Mouse (Mus musculus) neural tube, embryonic 15.5 days (tissue): ENCODE measurements at regions not wholly inside any gene's neighbourhood (a gene's known extent, or its start where the extent isn't known, plus 50 kb on each side); places are given as distances from the start of the nearest gene placed in this dataset.

Experiments
- ATAC-seq: fragments of 200-750 bp; cut with Nextera tagmentation; 2 replicates; pipeline ENCODE4 v1.8.0; 2017; ENCODE audit warnings: mild to moderate bottlenecking, moderate TSS enrichment, moderate library complexity; ENCODE audit not compliant: low FRiP score
- H3K27ac ChIP-seq: fragments of 300-500 bp; sonication (generic); replicated peaks from 2 replicates; pipeline ENCODE4 v1.5.1; 2015; ENCODE audit warnings: mild to moderate bottlenecking, inconsistent platforms
- H3K27me3 ChIP-seq: fragments of 300-500 bp; sonication (generic); replicated peaks from 2 replicates; pipeline ENCODE4 v1.6.1; 2015; ENCODE audit warnings: inconsistent platforms
- H3K36me3 ChIP-seq: fragments of 300-500 bp; sonication (generic); 2 replicates; pipeline ENCODE4 v1.6.1; 2015; ENCODE audit warnings: inconsistent platforms
- H3K4me1 ChIP-seq: fragments of 300-500 bp; sonication (generic); 2 replicates; pipeline ENCODE4 v1.6.1; 2015; ENCODE audit warnings: inconsistent platforms
- H3K4me2 ChIP-seq: fragments of 300-500 bp; sonication (generic); 2 replicates; pipeline ENCODE4 v1.6.1; 2015; ENCODE audit warnings: inconsistent platforms, mild to moderate bottlenecking, moderate library complexity
- H3K4me3 ChIP-seq: fragments of 300-500 bp; sonication (generic); replicated peaks from 2 replicates; pipeline ENCODE4 v1.5.1; 2015; ENCODE audit warnings: mild to moderate bottlenecking, inconsistent platforms
- H3K9ac ChIP-seq: fragments of 300-500 bp; sonication (generic); replicated peaks from 2 replicates; pipeline ENCODE4 v1.6.1; 2015; ENCODE audit warnings: mild to moderate bottlenecking, inconsistent platforms
- H3K9me3 ChIP-seq: fragments of 300-500 bp; sonication (generic); replicated peaks from 2 replicates; pipeline ENCODE4 v1.6.1; 2016; ENCODE audit warnings: inconsistent platforms
- WGBS: fragments of 180-500 bp; shearing (Covaris S2); methylation state at CpG from one replicate; pipeline ENCODE4 v1.1.7; 2015; ENCODE audit warnings: mixed read lengths; 5-methylcytosine and 5-hydroxymethylcytosine counted together

GRCm38 (mm10) chr12:110022631-110023030 lies 256.2 kb upstream of the Dio3 start:
- WGBS: 56% methylated on average over 6 of the region's 6 CpGs
- Histone ChIP-seq H3K27me3 (0 out of 2 replicates have a peak, but pooled peaks cover 3% of the 10 kb centered on the region), H3K9ac (no peak overlapping the region), H3K4me1 (peaks cover 20% of the 10 kb centered on the region), H3K4me2 (no peak overlapping the region), H3K36me3 (no peaks in the 10 kb centered on the region), H3K9me3 (no peaks in the 10 kb centered on the region), H3K4me3 (no peak overlapping the region), H3K27ac (no peak overlapping the region)
- ATAC-seq: no peak

GRCm38 (mm10) chr12:110023192-110024101 lies 255.4 kb upstream of the Dio3 start:
- 76% methylated on average over 11 of the region's 11 CpGs for WGBS
- 0 out of 2 replicates have a peak, but pooled peaks cover 3% of the 10 kb centered on the region for H3K27me3 ChIP-seq
- no peak overlapping the region for H3K27ac ChIP-seq
- H3K36me3 ChIP-seq: no peaks in the 10 kb centered on the region
- H3K4me2 ChIP-seq: no peak overlapping the region
- peaks cover 20% of the 10 kb centered on the region for H3K4me1 ChIP-seq
- no peak overlapping the region for H3K4me3 ChIP-seq
- no peak overlapping the region for H3K9ac ChIP-seq
- ATAC-seq: no peak
- no peaks in the 10 kb centered on the region for H3K9me3 ChIP-seq

GRCm38 (mm10) chr12:110024295-110024694 lies 254.6 kb upstream of the Dio3 start:
- no peak overlapping the region for H3K27ac ChIP-seq
- ATAC-seq: no peak
- no peak overlapping the region for H3K4me2 ChIP-seq
- no peak overlapping the region for H3K9ac ChIP-seq
- H3K27me3 ChIP-seq: peaks cover 9% of the 10 kb centered on the region
- H3K9me3 ChIP-seq: no peaks in the 10 kb centered on the region
- H3K4me1 ChIP-seq: peaks cover 20% of the 10 kb centered on the region
- 75% methylated on average over 9 of the region's 9 CpGs for WGBS
- no peaks in the 10 kb centered on the region for H3K36me3 ChIP-seq
- H3K4me3 ChIP-seq: no peak overlapping the region

- Histone ChIP-seq H3K9ac (no peak overlapping the region), H3K36me3 (no peaks in the 10 kb centered on the region), H3K4me2 (no peak overlapping the region), H3K9me3 (no peaks in the 10 kb centered on the region), H3K27ac (no peak overlapping the region), H3K4me3 (no peak overlapping the region), H3K4me1 (peaks cover 20% of the 10 kb centered on the region), H3K27me3 (peaks cover 11% of the 10 kb centered on the region)
- WGBS: 89% methylated on average over 7 of the region's 7 CpGs
- ATAC-seq: no peak
Measured at GRCm38 (mm10) chr12:110025171-110025570, 253.7 kb upstream of the Dio3 start.

GRCm38 (mm10) chr12:110026033-110026750 lies 252.7 kb upstream of the Dio3 start:
- Histone ChIP-seq H3K27me3 (peaks cover 11% of the 10 kb centered on the region), H3K4me2 (no peak overlapping the region), H3K4me1 (peaks cover 13% of the 10 kb centered on the region), H3K9me3 (no peaks in the 10 kb centered on the region), H3K9ac (no peak overlapping the region), H3K4me3 (no peak overlapping the region), H3K27ac (no peak overlapping the region), H3K36me3 (no peaks in the 10 kb centered on the region)
- 29% methylated on average over 11 of the region's 11 CpGs for WGBS
- 0 out of 2 replicates have a peak, but pooled peaks have one; percentile 38 for ATAC-seq

- no peak overlapping the region for H3K27ac ChIP-seq
- no peak overlapping the region for H3K4me3 ChIP-seq
- peaks cover 12% of the 10 kb centered on the region for H3K4me1 ChIP-seq
- no peak overlapping the region for H3K4me2 ChIP-seq
- 70% methylated on average over 6 of the region's 6 CpGs for WGBS
- no peak for ATAC-seq
- H3K9me3 ChIP-seq: no peaks in the 10 kb centered on the region
- no peak overlapping the region for H3K9ac ChIP-seq
- H3K27me3 ChIP-seq: peaks cover 11% of the 10 kb centered on the region
- no peaks in the 10 kb centered on the region for H3K36me3 ChIP-seq
Measured at GRCm38 (mm10) chr12:110027345-110027744, 251.5 kb upstream of the Dio3 start.

- H3K27ac ChIP-seq: no peak overlapping the region
- peaks cover 12% of the 10 kb centered on the region for H3K4me1 ChIP-seq
- H3K27me3 ChIP-seq: peaks cover 11% of the 10 kb centered on the region
- no peak overlapping the region for H3K9ac ChIP-seq
- WGBS: 52% methylated on average over 12 of the region's 12 CpGs
- no peaks in the 10 kb centered on the region for H3K9me3 ChIP-seq
- no peak overlapping the region for H3K4me3 ChIP-seq
- no peaks in the 10 kb centered on the region for H3K36me3 ChIP-seq
- no peak overlapping the region for H3K4me2 ChIP-seq
- no peak for ATAC-seq
Measured at GRCm38 (mm10) chr12:110027976-110028375, 250.9 kb upstream of the Dio3 start.

GRCm38 (mm10) chr12:110028646-110029045 lies 250.2 kb upstream of the Dio3 start:
- no peak overlapping the region for H3K4me2 ChIP-seq
- 82% methylated on average over 9 of the region's 9 CpGs for WGBS

GRCm38 (mm10) chr12:110031326-110031725 lies 247.5 kb upstream of the Dio3 start:
- Histone ChIP-seq H3K4me2 (no peak overlapping the region), H3K27ac (no peak overlapping the region), H3K4me1 (peaks cover 6% of the 10 kb centered on the region), H3K4me3 (no peak overlapping the region), H3K27me3 (peaks cover 9% of the 10 kb centered on the region), H3K36me3 (no peaks in the 10 kb centered on the region), H3K9me3 (no peaks in the 10 kb centered on the region), H3K9ac (no peak overlapping the region)
- WGBS: 55% methylated on average over 6 of the region's 6 CpGs
- ATAC-seq: no peak

More at GRCm38 (mm10) chr12:110028646-110029045, 250.2 kb upstream of the Dio3 start:
- Histone ChIP-seq H3K4me1 (peaks cover 12% of the 10 kb centered on the region), H3K4me3 (no peak overlapping the region), H3K27me3 (peaks cover 11% of the 10 kb centered on the region), H3K9me3 (no peaks in the 10 kb centered on the region), H3K36me3 (no peaks in the 10 kb centered on the region), H3K9ac (no peak overlapping the region), H3K27ac (no peak overlapping the region)
- ATAC-seq: no peak

- H3K9me3 ChIP-seq: no peaks in the 10 kb centered on the region
- WGBS: 84% methylated on average over 8 of the region's 8 CpGs
- H3K27ac ChIP-seq: no peak overlapping the region
- no peaks in the 10 kb centered on the region for H3K27me3 ChIP-seq
- no peak overlapping the region for H3K9ac ChIP-seq
- H3K4me3 ChIP-seq: no peak overlapping the region
- no peaks in the 10 kb centered on the region for H3K36me3 ChIP-seq
- no peak for ATAC-seq
- H3K4me1 ChIP-seq: no peaks in the 10 kb centered on the region
- H3K4me2 ChIP-seq: no peak overlapping the region
Measured at GRCm38 (mm10) chr12:110035171-110035570, 243.7 kb upstream of the Dio3 start.

GRCm38 (mm10) chr12:110040682-110041081 lies 238.2 kb upstream of the Dio3 start:
- Histone ChIP-seq H3K27me3 (no peaks in the 10 kb centered on the region), H3K27ac (no peak overlapping the region), H3K36me3 (no peaks in the 10 kb centered on the region), H3K4me3 (no peak overlapping the region), H3K9ac (no peak overlapping the region), H3K9me3 (no peaks in the 10 kb centered on the region), H3K4me2 (no peak overlapping the region), H3K4me1 (no peaks in the 10 kb centered on the region)
- 66% methylated on average over 15 of the region's 15 CpGs for WGBS
- no peak for ATAC-seq

GRCm38 (mm10) chr12:110041782-110042181 lies 237.1 kb upstream of the Dio3 start:
- Histone ChIP-seq H3K27ac (no peak overlapping the region), H3K9me3 (no peaks in the 10 kb centered on the region), H3K9ac (no peak overlapping the region), H3K4me2 (no peak overlapping the region), H3K4me1 (peaks cover 4% of the 10 kb centered on the region; the same call in 1 of the 2 replicates), H3K27me3 (no peaks in the 10 kb centered on the region), H3K4me3 (no peak overlapping the region), H3K36me3 (no peaks in the 10 kb centered on the region)
- ATAC-seq: no peak
- WGBS: 76% methylated on average over 3 of the region's 3 CpGs
